Mouse (Mus musculus) layer of hippocampus, adult 2 months (tissue): ENCODE measurements around the gene Irf1. TPM values are rescaled to one million over a fixed set of nuclear protein-coding genes. Genes with fewer than 3 reads are reported as not detected.

Source experiments
- DNase-seq, 2 experiments: peaks; one replicate each; pipeline ENCODE4 v3.0.0; 2022; ENCODE audit warnings: low spot score in 2 of 2
- H3K27ac ChIP-seq: fragments of 200-600 bp; 2 replicates; pipeline ENCODE4 v1.8.1; 2022
- H3K4me3 ChIP-seq: fragments of 200-600 bp; 2 replicates; pipeline ENCODE4 v1.8.1; 2022; ENCODE audit warnings: mild to moderate bottlenecking
- CTCF ChIP-seq: fragments of 200-600 bp; conservative IDR thresholded peaks from 2 replicates; pipeline ENCODE4 v1.8.1; 2022; ENCODE audit warnings: antibody characterized with exemption, mild to moderate bottlenecking, moderate library complexity
- microRNA-seq, 2 experiments: library from miRNA; unstranded; fragments of <30 nt; microRNA quantifications; one replicate each; pipeline ENCODE4 v1.2.0; 2021
- total RNA-seq, 2 experiments: library from RNA; stranded (reverse); gene quantifications; 2 replicates each; pipeline ENCODE4 v1.2.3; 2021

Gene Irf1
- total RNA-seq, 2 experiments from 2014 or later, result 9.0 to 12.4 TPM

DNA sequence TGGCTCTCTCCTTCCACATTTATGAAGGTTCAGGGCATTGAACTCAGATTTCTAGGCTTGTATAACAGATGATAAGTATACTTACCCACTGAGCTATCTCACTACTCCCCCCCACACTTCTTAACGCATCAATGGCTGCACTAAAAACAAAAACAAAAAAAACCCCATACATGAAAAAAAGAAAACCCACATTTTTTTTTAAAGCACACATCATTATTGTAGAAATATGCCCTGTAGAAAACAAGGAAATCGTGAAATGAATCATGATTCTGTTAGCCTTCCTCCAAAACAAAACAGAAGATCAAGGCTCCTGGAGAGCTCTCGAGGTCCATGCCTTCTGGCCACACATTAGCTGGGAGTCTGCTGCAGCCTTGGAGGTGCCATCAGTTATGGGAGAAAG is 41.5 kb downstream of the Irf1 start:
- DNase-seq, result no peak
- no peak overlapping the region for H3K27ac ChIP-seq

DNA sequence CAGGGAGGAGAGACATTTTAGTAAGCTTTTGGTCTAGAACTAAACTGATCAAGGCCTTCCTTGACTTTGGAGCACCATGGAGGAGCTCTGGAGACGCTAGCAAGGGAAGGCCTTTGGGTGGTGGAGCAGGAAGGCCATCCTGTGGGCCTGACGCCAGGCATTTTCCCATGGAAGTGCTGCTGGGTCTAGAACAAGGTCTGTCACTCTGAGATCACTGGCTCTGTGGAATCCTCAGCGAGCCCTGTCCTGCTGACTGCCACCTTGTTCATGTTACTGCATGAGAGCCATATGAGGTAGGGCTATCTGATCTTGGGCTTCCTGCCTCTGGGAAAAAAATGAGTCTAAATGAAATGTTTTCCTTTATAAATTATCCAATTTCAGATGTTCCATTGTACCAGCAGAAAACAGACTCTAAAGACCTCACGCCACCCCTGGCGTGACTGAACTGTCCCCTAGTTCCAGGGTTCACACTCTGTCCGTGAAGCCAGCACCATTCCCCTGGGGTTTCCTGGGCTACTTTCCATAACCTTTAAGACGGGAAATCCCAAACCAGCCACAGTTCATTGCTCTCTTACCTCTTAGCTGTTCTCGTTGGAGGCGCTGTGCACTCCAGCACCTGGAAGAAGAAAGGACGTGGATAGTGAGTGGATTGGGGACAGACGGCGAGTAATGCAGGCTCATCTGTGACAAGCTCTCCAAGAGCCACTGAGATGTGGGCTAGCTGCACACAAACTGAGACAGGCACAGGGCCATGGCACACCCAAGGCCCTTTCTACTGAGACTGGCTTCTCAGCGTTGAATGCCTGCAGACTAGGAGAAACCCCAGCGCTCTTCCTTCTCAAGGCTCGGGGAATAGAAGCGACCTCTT is 43.4 kb downstream of the Irf1 start:
- Histone ChIP-seq H3K27ac (no peak overlapping the region), H3K4me3 (no peak overlapping the region)
- no peak for TF ChIP-seq CTCF
- DNase-seq, result no peak

More for the DNA sequence above, 41.5 kb downstream of the Irf1 start:
- no peak overlapping the region for H3K4me3 ChIP-seq
- TF ChIP-seq CTCF, result no peak

DNA sequence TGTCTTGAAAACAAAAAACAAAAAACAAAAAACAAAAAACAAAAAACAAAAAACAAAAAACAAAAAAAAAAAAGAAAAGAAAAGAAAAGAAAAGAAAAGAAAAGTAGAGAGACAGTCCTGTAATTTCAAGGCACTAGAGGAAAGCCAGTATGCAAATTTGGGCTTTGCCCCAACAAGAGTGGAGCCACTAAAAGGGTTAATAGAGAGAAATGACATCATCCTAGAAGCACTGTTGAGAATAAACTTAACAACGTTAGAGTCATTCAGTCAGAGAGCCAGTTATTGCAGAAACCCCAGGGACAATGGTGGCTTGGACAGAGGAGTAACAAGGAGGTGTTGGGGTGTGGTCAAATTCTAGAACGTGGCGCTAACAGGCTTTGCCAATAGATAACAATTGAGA is 45.0 kb downstream of the Irf1 start:
- Histone ChIP-seq H3K27ac (no peak overlapping the region), H3K4me3 (no peak overlapping the region)
- no peak for TF ChIP-seq CTCF
- DNase-seq, result no peak

DNA sequence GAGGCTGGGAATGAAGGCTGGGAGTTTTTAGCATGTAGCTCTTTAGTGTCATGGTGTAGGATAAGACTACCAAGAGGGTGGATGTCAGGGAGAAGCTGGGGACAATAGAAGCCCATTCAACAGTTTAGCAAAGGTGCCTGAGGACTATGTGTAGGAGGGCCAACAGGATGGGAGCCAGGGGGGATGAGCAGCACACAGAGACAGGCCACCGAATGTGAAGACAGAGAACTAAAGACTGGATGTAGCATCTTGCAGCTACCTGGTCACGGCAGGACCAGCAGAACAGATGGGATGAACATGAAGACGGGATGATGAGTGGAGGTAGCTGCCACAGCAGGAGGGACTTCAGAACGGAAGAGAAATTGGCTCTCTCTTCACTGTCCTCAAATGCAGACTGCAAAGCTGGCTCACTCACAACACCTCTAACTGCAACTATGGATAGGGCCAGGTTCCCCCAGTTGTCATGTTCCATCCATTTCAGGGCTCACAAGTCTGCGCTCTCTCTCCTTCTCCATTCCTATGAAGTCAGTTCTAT is 47.1 kb downstream of the Irf1 start:
- no peak overlapping the region for H3K27ac ChIP-seq
- no peak for DNase-seq
- TF ChIP-seq CTCF, result no peak
- no peak overlapping the region for H3K4me3 ChIP-seq

DNA sequence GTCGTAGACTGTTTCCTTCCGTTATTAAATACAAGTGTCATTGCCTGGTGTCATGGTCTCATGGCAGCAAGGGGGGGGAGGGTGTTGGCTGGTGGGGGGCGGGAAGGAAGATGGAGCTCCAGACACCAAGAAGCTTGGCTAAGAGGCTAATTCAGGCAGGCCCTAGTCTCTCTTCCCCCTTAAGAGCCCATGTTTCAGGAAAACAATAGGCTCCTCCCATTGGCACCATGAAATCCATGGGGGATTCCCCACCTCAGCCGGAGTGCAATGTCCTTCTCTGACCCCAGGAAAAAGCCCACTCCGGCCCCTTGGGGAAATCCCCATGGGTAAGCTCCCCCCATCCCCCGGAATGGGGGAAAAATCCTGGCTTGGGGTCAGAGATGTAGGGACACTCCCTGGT is 49.0 kb downstream of the Irf1 start:
- no peak for DNase-seq
- H3K27ac ChIP-seq, result no peak overlapping the region
- no peak for TF ChIP-seq CTCF
- no peak overlapping the region for H3K4me3 ChIP-seq

- H3K4me3 ChIP-seq, result no peak overlapping the region
- DNase-seq, result no peak
- no peak overlapping the region for H3K27ac ChIP-seq
- TF ChIP-seq CTCF, result no peak
Observed at GRCm38 (mm10) chr11:53819511-53819910, 49.7 kb downstream of the Irf1 start.

GRCm38 (mm10) chr11:53820516-53821170 is 50.8 kb downstream of the Irf1 start:
- H3K4me3 ChIP-seq, result no peak overlapping the region
- TF ChIP-seq CTCF, result no peak
- no peak for DNase-seq
- no peak overlapping the region for H3K27ac ChIP-seq

DNA sequence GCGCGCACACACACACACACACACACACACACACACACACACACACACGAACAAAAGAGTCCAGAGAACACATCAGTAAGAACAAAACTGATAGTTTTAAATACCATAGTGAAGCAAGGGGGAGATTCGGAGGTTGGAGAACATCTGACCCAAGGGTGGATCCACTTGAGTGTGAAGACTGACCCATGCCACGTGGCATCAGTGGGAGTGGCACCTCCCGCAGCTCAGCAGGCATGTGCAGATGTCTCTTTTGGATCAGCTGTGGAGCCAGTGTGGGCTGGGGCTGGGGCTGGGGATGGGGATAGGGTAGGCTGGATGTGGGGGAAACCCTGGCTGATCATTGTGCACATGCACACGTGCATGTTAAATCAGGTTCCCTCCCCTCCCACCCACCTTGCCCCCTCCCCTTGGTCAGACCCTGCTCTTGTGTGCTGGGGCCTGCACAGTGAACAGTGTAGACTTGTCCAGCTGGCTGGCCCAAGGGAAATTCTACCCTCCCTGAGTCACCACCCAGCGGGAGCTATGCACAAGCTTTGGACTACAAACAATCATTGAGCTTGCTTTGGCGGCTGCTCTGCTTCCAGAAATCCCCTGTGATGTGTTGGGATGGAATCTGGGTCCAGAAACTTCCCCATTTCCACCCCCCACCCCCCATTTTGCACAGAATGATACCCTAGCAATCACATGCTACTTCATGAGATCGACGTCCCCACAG is 51.6 kb downstream of the Irf1 start:
- DNase-seq, result no peak
- TF ChIP-seq CTCF, result no peak
- Histone ChIP-seq H3K27ac (no peak overlapping the region), H3K4me3 (no peak overlapping the region)

- DNase-seq, result no peak
- no peak for TF ChIP-seq CTCF
- no peak overlapping the region for H3K27ac ChIP-seq
- H3K4me3 ChIP-seq, result no peak overlapping the region
Observed at GRCm38 (mm10) chr11:53821945-53822338, 52.1 kb downstream of the Irf1 start.

DNA sequence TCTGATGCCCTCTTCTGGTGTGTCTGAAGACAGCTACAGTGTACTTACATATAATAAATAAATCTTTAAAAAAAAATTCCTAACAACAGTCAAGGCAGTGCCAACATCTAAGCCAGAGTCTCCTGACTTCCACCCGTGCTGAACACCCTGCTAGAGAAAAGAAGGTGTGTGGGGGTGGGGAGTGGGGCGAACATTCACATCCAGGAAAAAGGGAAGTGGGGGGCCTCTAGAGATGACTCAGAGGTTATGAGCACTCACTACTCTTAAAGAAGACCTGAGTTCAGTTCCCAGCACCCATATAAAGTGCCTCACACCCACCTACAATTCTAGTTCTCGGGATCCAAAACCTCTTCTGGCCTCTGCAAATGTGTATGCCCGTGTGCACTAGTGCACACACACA is 55.6 kb downstream of the Irf1 start:
- no peak overlapping the region for H3K27ac ChIP-seq
- no peak overlapping the region for H3K4me3 ChIP-seq
- no peak for DNase-seq
- TF ChIP-seq CTCF, result no peak

Small RNAs within 50 kb of the gene (microRNA-seq; reads per million reads assigned to microRNA genes)
- 0 reads per million in 2 experiments for gene Mir7671

Other genes with a start within 250 kb of the Irf1 start
- 100 to 1,000 TPM; 130 to 133 TPM for gene Kif3a, start 202.6 kb upstream of the Irf1 start, total RNA-seq
- gene Il4, start 151.3 kb upstream of the Irf1 start, total RNA-seq, result not detected
- gene Il13, start 135.3 kb upstream of the Irf1 start, total RNA-seq, result not detected
- 10 to 100 TPM; 13.0 to 13.7 TPM for gene Rad50, start 62.7 kb upstream of the Irf1 start, total RNA-seq
- not detected for gene Il5, start 49.2 kb upstream of the Irf1 start, total RNA-seq
- 1 to 10 TPM; 1.1 to 1.6 TPM for gene Gm17334, start 3.2 kb downstream of the Irf1 start, total RNA-seq
- 1 to 10 TPM; 8.5 to 8.9 TPM for gene Gm12216, start 89.2 kb downstream of the Irf1 start, total RNA-seq
- 10 to 100 TPM; 10.7 to 12.4 TPM for gene Slc22a5, start 121.6 kb downstream of the Irf1 start, total RNA-seq
- 1 to 10 TPM; 1.8 TPM for gene Slc22a21, start 210.3 kb downstream of the Irf1 start, total RNA-seq